Mouse (Mus musculus): Measurements from ENCODE around the gene Btbd9. TPM values are rescaled to one million over a fixed set of nuclear protein-coding genes. Genes with fewer than 3 reads are reported as not detected.

Gene Btbd9
- polyA plus RNA-seq, 1 experiment from 2014 or later: 63.0 TPM

GRCm38 (mm10) chr17:30215741-30216140, 360.5 kb downstream of the Btbd9 start:
- H3K4me3 ChIP-seq: no peak overlapping the region
- peak overlapping the region; percentile 30 for H3K27ac ChIP-seq (replicated peaks)
- no peak for DNase-seq (ENCODE audit: low spot score)
- peaks cover 17% of the 10 kb centered on the region; the same call in 1 of the 2 replicates for H3K4me1 ChIP-seq
- WGBS: 77% methylated on average over 4 of the region's 4 CpGs
- no peaks in the 10 kb centered on the region for H3K9me3 ChIP-seq (replicated peaks)
- H3K27me3 ChIP-seq (ENCODE audit: low read depth, poor library complexity, severe bottlenecking): no peaks in the 10 kb centered on the region
- H3K36me3 ChIP-seq: peaks cover 54% of the 10 kb centered on the region

DNA sequence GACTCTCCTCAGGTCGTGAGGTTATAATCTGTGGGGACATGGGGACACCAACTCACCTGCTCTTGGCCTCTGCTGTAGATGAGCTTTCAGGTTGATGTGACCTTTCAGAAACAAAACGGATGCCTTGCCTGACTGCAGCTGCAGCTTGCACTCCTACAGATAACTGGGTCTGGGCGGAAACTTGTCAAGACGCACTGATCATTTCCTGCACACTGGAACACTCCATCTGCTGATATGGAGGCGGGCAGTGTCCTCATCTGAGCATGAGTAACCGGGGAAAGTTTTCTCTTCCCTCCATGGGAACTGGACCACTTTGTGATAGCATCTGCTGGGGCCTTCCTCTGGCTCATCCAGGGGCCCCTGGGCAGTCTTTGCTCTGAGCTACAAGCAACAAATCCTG, 361.9 kb downstream of the Btbd9 start:
- Histone ChIP-seq H3K27ac (replicated peaks) (no peak overlapping the region), H3K4me1 (peaks cover 17% of the 10 kb centered on the region; the same call in 1 of the 2 replicates), H3K4me3 (no peak overlapping the region), H3K27me3 (ENCODE audit: low read depth, poor library complexity, severe bottlenecking) (no peaks in the 10 kb centered on the region), H3K36me3 (peaks cover 59% of the 10 kb centered on the region), H3K9me3 (replicated peaks) (no peaks in the 10 kb centered on the region)
- WGBS: 89% methylated on average over 6 of the region's 6 CpGs
- no peak for DNase-seq (ENCODE audit: low spot score)

DNA sequence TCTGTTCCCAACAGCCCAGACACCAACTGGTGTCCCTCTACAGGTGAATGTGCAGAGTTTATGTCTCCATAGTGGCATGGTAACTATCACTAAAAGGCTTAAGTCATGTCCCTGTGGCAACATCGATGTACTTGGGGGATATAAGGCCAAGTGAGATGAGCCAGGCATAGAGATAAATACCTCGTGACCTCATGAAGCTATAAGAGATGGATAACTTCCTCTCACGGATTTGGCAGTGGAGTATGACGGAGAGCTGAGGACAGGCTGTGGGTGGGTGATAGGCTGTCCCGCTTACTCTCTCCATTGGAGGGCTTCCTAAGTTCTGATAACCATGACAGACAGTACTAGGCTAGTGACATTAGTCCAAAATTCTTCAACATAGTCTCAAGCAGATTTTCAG, 362.9 kb downstream of the Btbd9 start:
- no peak overlapping the region for H3K4me3 ChIP-seq
- no peak overlapping the region for H3K27ac ChIP-seq (replicated peaks)
- peaks cover 59% of the 10 kb centered on the region for H3K36me3 ChIP-seq
- no peak for DNase-seq (ENCODE audit: low spot score)
- 93% methylated on average over 5 of the region's 5 CpGs for WGBS
- no peaks in the 10 kb centered on the region for H3K9me3 ChIP-seq (replicated peaks)
- no peaks in the 10 kb centered on the region for H3K27me3 ChIP-seq (ENCODE audit: low read depth, poor library complexity, severe bottlenecking)
- H3K4me1 ChIP-seq: peaks cover 17% of the 10 kb centered on the region; the same call in 1 of the 2 replicates

GRCm38 (mm10) chr17:30212647-30213046, 363.6 kb downstream of the Btbd9 start:
- H3K27me3 ChIP-seq (ENCODE audit: low read depth, poor library complexity, severe bottlenecking): no peaks in the 10 kb centered on the region
- no peak overlapping the region for H3K27ac ChIP-seq (replicated peaks)
- H3K4me1 ChIP-seq: peaks cover 17% of the 10 kb centered on the region; the same call in 1 of the 2 replicates
- no peak overlapping the region for H3K4me3 ChIP-seq
- WGBS: 92% methylated on average over 12 of the region's 12 CpGs
- no peak for DNase-seq (ENCODE audit: low spot score)
- peaks cover 59% of the 10 kb centered on the region for H3K36me3 ChIP-seq
- no peaks in the 10 kb centered on the region for H3K9me3 ChIP-seq (replicated peaks)

DNA sequence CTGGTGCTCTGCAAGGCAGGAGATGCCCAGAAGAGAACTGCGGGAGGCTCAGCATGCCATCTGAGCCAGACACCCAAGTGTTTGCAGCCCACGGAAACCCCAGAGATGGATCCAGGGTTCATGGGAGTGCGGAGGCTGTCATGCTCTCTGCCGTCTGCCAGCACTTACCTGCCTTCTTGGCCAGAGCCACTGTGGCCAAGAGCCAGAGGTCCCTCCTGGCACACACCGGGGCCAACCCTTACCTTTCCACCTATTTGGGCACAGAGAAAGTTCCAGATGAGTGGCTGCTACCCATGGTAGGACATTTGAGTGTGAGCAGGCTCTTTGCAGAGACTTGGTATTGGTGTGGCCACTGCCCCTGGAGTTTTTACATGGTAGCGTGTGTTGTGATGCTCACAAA, 365.4 kb downstream of the Btbd9 start:
- peaks cover 60% of the 10 kb centered on the region for H3K36me3 ChIP-seq
- WGBS: 96% methylated on average over 6 of the region's 6 CpGs
- H3K9me3 ChIP-seq (replicated peaks): no peaks in the 10 kb centered on the region
- no peaks in the 10 kb centered on the region for H3K27me3 ChIP-seq (ENCODE audit: low read depth, poor library complexity, severe bottlenecking)
- H3K4me3 ChIP-seq: no peak overlapping the region
- no peak overlapping the region for H3K27ac ChIP-seq (replicated peaks)
- peaks cover 18% of the 10 kb centered on the region for H3K4me1 ChIP-seq
- no peak for DNase-seq (ENCODE audit: low spot score)

DNA sequence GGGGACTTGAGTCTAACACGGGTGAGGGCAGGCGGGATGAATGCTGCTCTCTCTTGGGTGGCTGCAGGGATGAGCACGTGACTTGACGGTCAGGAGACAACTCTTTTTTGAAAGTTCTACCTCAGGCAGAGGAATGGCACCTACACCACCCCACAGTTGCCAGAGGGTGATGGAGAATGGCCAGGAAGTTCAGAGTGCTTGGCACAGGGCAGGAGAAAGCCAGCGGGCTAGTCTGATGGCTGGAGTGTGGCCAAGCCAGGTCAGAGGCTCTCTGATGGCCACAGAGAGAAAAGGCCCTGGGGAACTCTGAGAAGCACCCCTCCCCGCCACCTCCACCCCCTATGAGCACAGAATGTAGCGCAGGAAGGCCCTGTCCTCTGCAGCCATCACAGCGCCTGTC, 366.0 kb downstream of the Btbd9 start:
- 95% methylated on average over 8 of the region's 8 CpGs for WGBS
- H3K4me3 ChIP-seq: no peak overlapping the region
- DNase-seq (ENCODE audit: low spot score): no peak
- H3K27ac ChIP-seq (replicated peaks): no peak overlapping the region
- H3K4me1 ChIP-seq: peaks cover 13% of the 10 kb centered on the region
- no peaks in the 10 kb centered on the region for H3K27me3 ChIP-seq (ENCODE audit: low read depth, poor library complexity, severe bottlenecking)
- peaks cover 60% of the 10 kb centered on the region for H3K36me3 ChIP-seq
- no peaks in the 10 kb centered on the region for H3K9me3 ChIP-seq (replicated peaks)

DNA sequence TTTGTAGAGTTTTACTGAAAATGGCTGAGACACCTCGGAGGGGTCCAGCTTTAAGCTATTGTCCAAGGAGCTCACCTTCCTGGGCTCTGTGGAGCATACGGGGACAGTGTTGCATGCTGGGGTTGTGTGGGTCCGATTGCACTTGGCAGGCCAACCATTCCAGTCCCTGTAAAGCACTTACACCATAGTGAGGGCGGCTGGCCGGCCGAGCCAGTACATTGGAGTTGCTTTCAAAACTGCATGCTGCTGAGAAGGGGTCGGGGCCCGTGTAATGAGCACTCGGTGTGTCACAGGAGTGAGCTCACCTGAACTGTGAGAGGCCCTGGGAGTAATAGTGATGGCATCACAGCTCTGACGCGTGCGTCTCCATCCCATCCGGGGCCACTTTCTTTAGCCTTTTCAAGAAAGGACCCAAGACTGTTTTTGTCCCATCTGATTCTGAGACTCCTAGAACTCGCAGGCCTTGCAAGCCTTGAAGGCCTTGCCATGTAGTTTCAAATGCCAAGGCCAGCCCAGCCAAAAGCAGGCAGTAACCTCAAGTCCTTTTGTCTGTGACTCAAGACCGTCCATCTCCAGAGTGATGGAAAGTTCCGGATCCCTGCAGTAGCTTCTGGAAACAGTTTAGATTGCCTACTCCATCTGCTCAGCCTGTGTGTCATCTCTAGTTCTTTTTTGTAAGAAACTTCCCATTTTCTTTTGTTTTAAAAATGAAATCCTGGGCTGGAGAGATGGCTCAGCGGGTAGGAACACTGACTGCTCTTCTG, 371.0 kb downstream of the Btbd9 start:
- 92% methylated on average over 17 of the region's 17 CpGs for WGBS
- no peak overlapping the region for H3K27ac ChIP-seq (replicated peaks)
- H3K36me3 ChIP-seq: peaks cover 32% of the 10 kb centered on the region
- H3K4me3 ChIP-seq: no peak overlapping the region
- peaks cover 53% of the 10 kb centered on the region for H3K4me1 ChIP-seq
- DNase-seq (ENCODE audit: low spot score): no peak
- H3K27me3 ChIP-seq (ENCODE audit: low read depth, poor library complexity, severe bottlenecking): no peaks in the 10 kb centered on the region
- no peaks in the 10 kb centered on the region for H3K9me3 ChIP-seq (replicated peaks)

- Histone ChIP-seq H3K27ac (replicated peaks) (peak overlapping the region; percentile 46; the same call in 1 of the 2 replicates), H3K9me3 (replicated peaks) (no peaks in the 10 kb centered on the region), H3K36me3 (peaks cover 19% of the 10 kb centered on the region), H3K27me3 (ENCODE audit: low read depth, poor library complexity, severe bottlenecking) (no peaks in the 10 kb centered on the region), H3K4me3 (no peak overlapping the region), H3K4me1 (peaks cover 86% of the 10 kb centered on the region)
- WGBS: 93% methylated on average over 4 of the region's 4 CpGs
- DNase-seq (ENCODE audit: low spot score): no peak
Observed at GRCm38 (mm10) chr17:30200283-30200682, 376.0 kb downstream of the Btbd9 start.

DNA sequence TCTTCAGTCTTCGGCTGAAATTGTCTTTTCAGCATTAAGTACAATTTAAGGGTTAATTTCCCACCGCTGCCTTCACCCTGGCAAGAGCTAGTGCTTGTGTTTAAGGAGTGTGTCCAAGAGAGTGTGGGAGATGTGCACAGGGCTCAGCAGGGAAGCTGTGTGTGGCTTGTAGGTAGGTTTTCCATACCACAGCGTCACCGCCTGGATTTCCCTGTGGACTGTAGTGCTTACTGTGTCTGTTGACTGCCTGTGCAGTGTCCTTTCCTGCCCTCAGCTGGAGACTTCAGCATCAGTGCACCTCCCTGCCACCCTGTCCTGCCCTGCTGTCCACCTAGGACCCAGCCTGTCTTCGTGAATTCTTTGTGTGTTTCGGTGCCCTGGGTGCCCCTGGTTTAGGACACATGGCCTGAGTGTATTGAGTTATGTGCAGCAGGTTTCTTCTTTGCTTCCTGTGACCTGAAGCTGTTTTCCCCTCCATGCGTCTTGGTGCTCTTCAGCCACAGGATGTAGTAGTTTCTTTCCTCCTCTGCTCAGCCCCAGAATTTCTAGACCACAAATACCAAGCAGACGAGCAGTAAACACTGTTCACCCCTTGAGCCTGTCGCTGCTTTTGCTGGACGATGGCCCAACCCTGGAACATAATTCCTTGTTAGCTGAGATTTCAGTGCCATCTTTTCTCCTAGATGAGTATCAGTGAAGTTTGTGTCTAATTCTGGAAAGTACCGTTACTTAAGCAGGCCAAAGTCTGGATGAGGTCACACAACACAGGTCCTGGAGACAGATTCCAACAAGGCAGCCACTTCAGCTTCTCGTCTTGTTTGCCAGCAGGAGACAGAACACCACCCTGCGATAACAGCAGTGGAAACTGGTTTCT, 376.7 kb downstream of the Btbd9 start:
- 91% methylated on average over 13 of the region's 13 CpGs for WGBS
- Histone ChIP-seq H3K4me3 (no peak overlapping the region), H3K4me1 (peaks cover 89% of the 10 kb centered on the region), H3K36me3 (peaks cover 25% of the 10 kb centered on the region), H3K9me3 (replicated peaks) (no peaks in the 10 kb centered on the region), H3K27me3 (ENCODE audit: low read depth, poor library complexity, severe bottlenecking) (no peaks in the 10 kb centered on the region), H3K27ac (replicated peaks) (no peak overlapping the region; the same call in 1 of the 2 replicates)
- DNase-seq (ENCODE audit: low spot score): no peak

DNA sequence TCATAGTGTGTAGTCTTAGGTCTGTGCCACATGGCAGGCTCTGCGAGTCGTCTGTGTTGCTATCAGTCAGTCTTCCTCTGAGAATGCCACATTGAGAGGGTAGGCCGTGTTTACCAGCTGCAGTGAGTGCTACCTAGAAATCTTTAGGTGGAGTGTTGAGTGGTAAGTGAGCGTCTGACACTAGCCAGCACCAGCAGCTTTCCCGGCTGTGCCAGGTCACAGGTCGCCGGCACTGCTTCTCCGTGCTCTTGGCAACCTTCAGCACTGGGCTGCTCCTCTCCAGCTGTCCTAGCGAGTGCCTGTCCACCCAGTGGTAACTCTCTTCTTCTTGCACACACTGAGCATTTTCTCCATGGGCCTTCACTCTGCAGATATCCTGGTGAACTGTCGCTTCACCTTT, 377.9 kb downstream of the Btbd9 start:
- H3K4me1 ChIP-seq: peaks cover 83% of the 10 kb centered on the region
- H3K27ac ChIP-seq (replicated peaks): 0 out of 2 replicates have a peak overlapping the region, but pooled peaks have one; percentile 23
- WGBS: 74% methylated on average over 10 of the region's 10 CpGs

DNA sequence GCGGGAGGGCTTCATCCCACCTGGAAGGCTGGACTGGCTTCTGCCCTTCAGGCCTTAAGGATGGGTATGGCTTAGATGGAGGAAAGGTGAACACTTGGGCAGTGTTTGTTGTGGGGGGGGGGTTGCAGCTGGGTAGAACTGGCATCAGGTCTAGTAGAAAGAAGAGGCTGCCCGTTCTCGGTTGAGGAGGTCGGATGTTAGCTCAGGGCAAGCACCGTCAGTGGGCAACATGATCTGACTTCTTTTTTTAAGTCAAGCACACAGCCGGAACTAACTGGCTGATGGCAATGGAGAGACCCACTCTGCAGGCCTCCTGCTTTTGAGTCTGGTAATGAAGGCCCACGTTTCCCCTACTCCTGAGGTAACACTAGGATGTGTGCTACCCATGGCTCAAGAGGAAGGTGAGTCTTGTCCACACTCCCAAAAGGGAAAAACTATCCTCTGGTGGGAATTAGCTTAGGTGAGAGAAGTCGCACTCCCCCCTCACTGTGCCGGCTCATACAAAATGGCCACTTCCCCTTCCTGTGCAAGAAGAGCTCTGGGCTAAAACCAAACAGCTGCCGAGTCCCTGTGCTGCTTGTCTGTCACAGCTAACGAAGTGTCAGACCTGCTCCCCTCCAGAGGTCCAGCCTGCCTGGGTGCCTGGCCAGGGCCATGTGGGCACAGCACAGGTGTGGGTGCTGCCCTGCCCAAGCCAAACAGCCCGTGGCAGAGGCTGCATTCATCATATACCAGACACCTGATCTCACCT, 378.8 kb downstream of the Btbd9 start:
- Histone ChIP-seq H3K27ac (replicated peaks) (peak overlapping the region; percentile 61; the same call in 1 of the 2 replicates), H3K36me3 (peaks cover 36% of the 10 kb centered on the region), H3K9me3 (replicated peaks) (no peaks in the 10 kb centered on the region), H3K4me1 (peaks cover 73% of the 10 kb centered on the region), H3K4me3 (no peak overlapping the region), H3K27me3 (ENCODE audit: low read depth, poor library complexity, severe bottlenecking) (no peaks in the 10 kb centered on the region)
- WGBS: 80% methylated on average over 12 of the region's 12 CpGs
- DNase-seq (ENCODE audit: low spot score): no peak

More for the DNA sequence above, 377.9 kb downstream of the Btbd9 start:
- Histone ChIP-seq H3K36me3 (peaks cover 30% of the 10 kb centered on the region), H3K9me3 (replicated peaks) (no peaks in the 10 kb centered on the region), H3K4me3 (no peak overlapping the region), H3K27me3 (ENCODE audit: low read depth, poor library complexity, severe bottlenecking) (no peaks in the 10 kb centered on the region)
- no peak for DNase-seq (ENCODE audit: low spot score)
